Mouse (Mus musculus) retina, adult 2 months (tissue): ENCODE results near the gene Nfatc4.
A peak's percentile ranks its signal among the peaks of the same experiment; 100 is the strongest.

ENCODE experiments used
- DNase-seq: peaks from one replicate; pipeline ENCODE4 v3.0.0-alpha.2; 2012; ENCODE audit warnings: low read depth, low spot score

Nfatc4 gene

DNA sequence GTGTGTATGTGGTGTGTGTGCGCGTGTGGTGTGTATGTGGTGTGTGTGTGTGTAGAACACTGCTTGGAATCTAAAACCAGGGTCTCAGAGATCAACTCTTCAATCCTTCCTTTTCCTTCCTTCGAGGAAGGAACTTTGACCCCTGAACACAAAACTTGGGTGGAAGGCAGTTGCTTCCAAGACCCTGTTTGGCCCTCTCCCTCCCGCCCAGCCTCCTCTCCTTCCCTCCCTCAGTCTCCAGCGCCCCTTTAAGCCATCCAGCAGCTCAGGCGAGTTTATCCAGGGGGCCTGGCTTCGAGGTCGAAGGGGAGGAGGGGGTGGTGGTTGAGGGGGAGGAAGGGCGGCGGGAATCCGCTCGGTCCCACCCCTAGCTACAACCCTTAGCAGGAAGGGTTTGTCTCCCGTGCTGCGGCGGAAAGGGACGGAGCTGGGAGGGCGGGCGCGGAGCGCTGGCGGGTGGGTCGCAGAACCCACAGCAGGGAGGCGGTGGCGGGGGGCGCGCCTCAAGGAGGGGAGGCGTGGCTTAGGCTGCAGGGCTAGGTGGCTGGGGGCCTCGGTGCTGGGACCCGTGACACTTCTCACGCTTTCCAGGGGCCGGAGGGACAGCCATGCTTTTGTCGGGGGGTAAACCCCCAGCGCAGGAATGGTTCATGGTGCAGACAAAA, 30.8 kb downstream of the Nfatc4 start, which contains the start of gene Nynrin:
Gene Nynrin, plus strand, starts transcription at position 390 of the 665 bp plus-strand sequence.
- no peak for DNase-seq

DNA sequence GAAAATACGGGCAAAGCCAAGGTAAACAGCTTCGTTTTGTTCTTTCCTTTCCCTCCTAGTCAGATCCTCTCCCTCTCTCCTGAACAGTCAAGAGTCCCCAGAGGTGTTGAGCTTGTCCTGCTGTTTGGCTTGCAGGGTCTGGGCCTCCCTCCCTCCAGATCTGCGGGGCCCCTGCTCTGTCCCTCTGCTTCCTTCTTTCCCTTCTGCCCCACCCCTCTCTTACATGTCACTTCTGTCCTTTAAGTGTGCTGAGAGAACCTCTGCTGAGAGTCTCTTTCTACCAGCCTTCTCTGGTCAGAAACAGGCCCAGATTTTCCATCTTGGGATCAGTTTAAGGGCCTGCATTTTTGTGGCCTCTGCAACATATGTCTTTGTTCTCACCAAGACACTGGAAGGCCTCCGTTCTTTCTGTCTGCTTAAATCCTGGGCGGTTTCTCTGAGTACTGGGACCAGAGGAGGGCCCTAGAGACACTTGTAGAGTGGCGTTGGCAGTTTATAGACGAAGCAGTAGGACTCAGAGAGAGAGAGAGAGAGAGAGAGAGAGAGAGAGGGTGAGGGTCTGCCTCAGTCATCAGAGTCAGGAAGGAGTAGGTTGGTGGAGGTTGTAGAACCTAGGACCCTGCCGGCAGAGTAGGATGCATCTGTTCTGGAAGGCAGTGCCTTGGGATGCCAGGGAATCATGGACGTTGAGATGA, 31.6 kb downstream of the Nfatc4 start:
- DNase-seq, result no peak

DNA sequence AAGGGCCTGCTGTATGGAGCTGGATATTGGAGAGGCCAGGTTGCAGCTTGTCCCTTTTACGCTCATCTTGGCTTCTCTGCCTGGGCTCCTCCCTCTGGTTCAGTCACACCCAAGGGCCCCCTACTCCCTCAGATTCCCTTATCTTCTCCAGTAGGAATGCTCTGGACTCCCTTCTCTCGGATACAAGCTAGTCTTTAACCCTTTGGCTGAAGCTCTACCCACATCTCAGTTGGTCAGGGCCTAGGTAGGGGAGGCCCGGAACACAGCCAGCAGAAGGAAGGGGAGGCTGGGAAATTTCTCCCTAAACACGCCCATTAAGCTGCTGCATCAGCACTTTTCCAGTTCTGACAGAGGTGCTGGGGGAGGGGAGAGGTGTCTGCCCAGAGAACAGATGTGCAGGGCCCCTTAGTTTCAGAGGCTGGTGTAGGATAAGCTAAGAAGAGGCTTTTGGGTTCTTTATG, 32.2 kb downstream of the Nfatc4 start:
- no peak for DNase-seq

DNA sequence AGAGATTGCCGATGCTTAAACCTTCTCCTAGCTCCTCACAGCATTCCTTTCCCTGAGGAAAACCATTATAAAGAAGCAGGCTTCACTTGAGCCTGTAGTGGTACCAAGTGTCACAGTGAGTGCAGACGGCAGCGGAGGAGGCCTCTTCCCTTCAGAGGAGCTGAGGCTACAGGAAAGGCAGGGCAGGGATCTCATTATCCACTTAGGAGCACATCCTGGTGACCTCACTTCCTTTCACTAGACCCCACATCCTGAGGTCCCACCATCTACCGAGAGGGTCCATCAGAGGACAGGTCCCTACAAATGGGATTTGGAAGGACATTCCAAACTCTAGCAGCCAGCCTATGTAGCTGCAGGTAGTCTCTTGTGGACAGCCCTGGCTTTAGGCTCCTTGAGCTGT, 34.6 kb downstream of the Nfatc4 start:
- no peak for DNase-seq

DNA sequence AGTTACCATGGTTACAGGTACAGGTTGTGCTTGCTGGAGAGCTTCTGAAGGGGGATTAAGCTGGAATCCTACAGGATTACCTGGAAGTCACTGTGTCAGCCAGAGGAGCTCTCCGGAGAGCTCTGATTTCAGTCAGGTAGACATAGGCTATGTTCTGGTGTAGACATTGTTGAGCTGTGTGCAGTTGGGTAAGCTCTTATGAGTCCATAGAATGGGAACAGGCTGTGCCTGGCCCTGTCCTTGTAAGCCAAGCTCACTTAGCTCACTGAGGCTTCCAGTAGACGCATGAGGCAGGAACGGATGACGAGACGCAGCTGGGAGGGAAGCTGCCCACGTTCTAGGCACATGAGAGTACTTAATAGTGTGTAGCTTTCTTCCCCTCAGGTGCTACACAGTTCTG, 39.2 kb downstream of the Nfatc4 start:
- DNase-seq, result no peak

- DNase-seq, result no peak
Measured at GRCm38 (mm10) chr14:55862970-55863369, 40.0 kb downstream of the Nfatc4 start.

GRCm38 (mm10) chr14:55863773-55864172, 40.8 kb downstream of the Nfatc4 start:
- no peak for DNase-seq

- DNase-seq, result no peak
Measured at GRCm38 (mm10) chr14:55866962-55867361, 44.0 kb downstream of the Nfatc4 start.

GRCm38 (mm10) chr14:55868230-55869026, 45.5 kb downstream of the Nfatc4 start:
- DNase-seq, result no peak

DNA sequence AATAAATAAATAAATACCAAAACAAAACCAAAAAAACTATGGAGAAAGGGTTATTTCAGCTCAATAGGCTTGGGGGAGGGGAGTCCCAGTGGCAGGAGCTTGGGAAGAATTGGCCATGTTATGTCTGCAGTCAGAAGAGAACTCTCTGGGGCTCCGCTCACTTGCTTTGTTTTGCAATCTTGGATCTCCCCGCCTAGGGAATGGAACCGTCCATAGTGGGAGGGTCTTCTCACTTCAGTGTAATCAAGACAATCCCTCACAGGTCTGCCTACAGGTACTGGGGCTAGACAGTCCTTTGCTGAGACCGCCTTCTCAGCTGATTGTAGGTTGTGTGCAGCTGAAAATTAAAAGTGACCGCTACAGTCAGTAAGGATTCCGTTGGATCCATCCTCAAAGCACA, 46.6 kb downstream of the Nfatc4 start:
- DNase-seq, result no peak

DNA sequence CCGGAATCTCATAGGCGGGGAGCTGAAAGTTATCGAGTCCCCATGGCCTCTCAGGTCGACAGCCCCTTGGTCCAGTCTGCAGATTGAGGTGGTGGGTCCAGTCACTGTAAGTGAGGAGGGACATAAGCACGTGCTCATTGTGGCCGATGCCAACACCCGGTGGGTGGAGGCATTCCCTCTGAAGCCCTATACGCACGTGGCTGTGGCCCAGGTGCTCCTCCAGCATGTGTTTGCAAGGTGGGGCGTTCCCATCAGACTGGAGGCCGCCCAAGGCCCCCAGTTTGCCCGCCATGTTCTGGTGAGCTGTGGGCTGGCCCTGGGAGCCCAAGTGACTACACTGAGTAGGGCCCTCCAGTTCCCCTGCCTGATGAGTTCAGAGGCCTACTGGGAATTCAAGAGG, 49.1 kb downstream of the Nfatc4 start:
- DNase-seq, result no peak

- no peak for DNase-seq
Measured at GRCm38 (mm10) chr14:55872551-55872950, 49.6 kb downstream of the Nfatc4 start.

- DNase-seq, result no peak
Measured at GRCm38 (mm10) chr14:55873242-55873713, 50.3 kb downstream of the Nfatc4 start.

GRCm38 (mm10) chr14:55873714-55874683, 51.1 kb downstream of the Nfatc4 start:
- no peak for DNase-seq

GRCm38 (mm10) chr14:55877469-55878315, 54.7 kb downstream of the Nfatc4 start:
- DNase-seq, result no peak

DNA sequence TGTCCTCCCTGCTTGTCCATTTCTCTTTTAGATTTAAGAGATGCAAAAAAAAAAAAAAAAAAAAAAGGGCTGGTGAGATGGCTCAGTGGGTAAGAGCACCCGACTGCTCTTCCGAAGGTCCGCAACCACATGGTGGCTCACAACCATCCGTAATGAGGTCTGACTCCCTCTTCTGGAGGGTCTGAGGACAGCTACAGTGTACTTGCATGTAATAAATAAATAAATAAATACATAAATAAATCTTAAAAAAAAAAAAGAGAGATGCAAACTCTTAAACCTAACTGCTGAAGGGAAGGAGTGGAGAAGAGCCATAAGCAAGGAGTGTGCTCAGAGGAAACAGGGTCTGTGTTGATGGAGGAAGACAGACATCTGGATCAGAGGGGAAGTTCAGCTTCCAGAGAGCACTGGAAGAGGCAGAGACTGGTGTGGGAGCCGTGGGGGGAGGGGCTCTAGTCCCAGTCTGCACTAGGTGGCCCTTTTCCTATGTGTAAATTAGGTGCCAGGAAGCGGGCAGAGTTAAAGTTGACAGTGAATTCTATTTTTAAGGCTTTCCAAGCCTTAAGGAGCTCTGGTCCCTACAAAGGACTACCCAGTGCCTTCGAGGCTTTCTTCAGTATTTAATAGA, 55.5 kb downstream of the Nfatc4 start:
- no peak for DNase-seq

DNA sequence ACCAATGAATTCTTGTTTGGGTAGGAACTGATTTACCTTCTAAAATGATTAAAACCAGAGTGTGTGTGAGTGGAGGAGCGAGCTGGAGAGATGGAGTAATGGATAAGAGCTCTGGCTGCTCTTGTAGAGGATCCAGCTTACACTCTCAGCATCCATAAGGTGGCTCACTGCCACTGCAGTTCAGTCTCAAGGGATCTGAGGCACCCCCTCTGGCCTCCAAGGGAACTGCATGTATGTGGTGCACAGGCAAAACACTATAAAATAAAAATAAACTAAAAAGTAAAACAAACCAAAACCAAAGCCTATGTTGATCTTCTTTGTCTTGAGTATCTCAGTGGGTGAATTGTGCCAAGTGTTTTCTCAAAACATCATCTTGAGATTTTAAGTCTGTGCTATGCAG, 56.7 kb downstream of the Nfatc4 start:
- DNase-seq, result peak; percentile 61

GRCm38 (mm10) chr14:55880982-55881381, 58.0 kb downstream of the Nfatc4 start:
- DNase-seq, result no peak

GRCm38 (mm10) chr14:55882171-55882641, 59.3 kb downstream of the Nfatc4 start:
- DNase-seq, result no peak
